8 mouse cellular contexts compared by ENCODE assay signal in genomic region chr10:19941063-19941462, GRCm38 (mm10). TPM values are rescaled to one million over a fixed set of nuclear protein-coding genes. Genes with fewer than 3 reads are reported as not detected.
DNase-seq lines count a peak whose midpoint lies in the region.

No protein-coding gene starts in this region.

- intact Hi-C loops in heart, postnatal 14 days (cut with DNase I): no loop called here
- intact Hi-C loops in left cerebral cortex, postnatal 36 days (cut with DNase I): no loop called here

- DNase-seq in gastrocnemius, adult 18-20 months (ENCODE audit: low spot score): peak; percentile 69
- DNase-seq in gastrocnemius, postnatal 4 days (ENCODE audit: low spot score in 2 of 2): no peak
- DNase-seq in brain, adult 2 months (ENCODE audit: low read depth, low spot score): peak; percentile 78
- DNase-seq in heart, postnatal 14 days: peak; percentile 59 to 72
- DNase-seq in left cerebral cortex, postnatal 36 days (ENCODE audit: low spot score in 2 of 2): peak; percentile 39 to 66
- peak; percentile 11 to 15 for DNase-seq in thymus, postnatal 36 days
- DNase-seq in cerebellum, adult 11 months: no peak
- no peak for DNase-seq in ovary, postnatal 14 days (ENCODE audit: low spot score)

RNA-seq across cellular contexts. Expression of gene Map3k5, which starts 6.8 kb away (rescaled TPM):
- 1 to 10 TPM; 7.3 to 8.4 TPM for total RNA-seq in gastrocnemius, adult 18-20 months (2021)
- total RNA-seq in gastrocnemius, postnatal 4 days (2021): 1 to 10 TPM; 4.9 to 9.5 TPM
- total RNA-seq in heart, postnatal 14 days (2021): 10 to 100 TPM; 30.0 to 38.9 TPM
- total RNA-seq in left cerebral cortex, postnatal 36 days (2021): 10 to 100 TPM; 43.6 to 44.4 TPM

RNA-seq across cellular contexts. Expression of gene Pex7, which starts 33.6 kb away (rescaled TPM):
- 10 to 100 TPM; 20.6 to 21.7 TPM for total RNA-seq in gastrocnemius, adult 18-20 months (2021)
- total RNA-seq in gastrocnemius, postnatal 4 days (2021): 10 to 100 TPM; 11.5 to 12.1 TPM
- total RNA-seq in heart, postnatal 14 days (2021): 10 to 100 TPM; 22.9 to 25.9 TPM
- total RNA-seq in left cerebral cortex, postnatal 36 days (2021): 10 to 100 TPM; 25.6 to 28.3 TPM

Comparison
In these comparisons a context has a peak if more than half of its experiments do, and no peak if none do; other contexts are left out.
1. DNase-seq: peak in gastrocnemius, adult 18-20 months (single experiment), brain, adult 2 months (single experiment), heart, postnatal 14 days (2 of 2), left cerebral cortex, postnatal 36 days (2 of 2) and thymus, postnatal 36 days (2 of 2); none in gastrocnemius, postnatal 4 days (0 of 2), cerebellum, adult 11 months (single experiment) and ovary, postnatal 14 days (single experiment).